Mouse (Mus musculus): ENCODE data around the gene Pold3.

GRCm38 (mm10) chr7:100137038-100137437, 15.7 kb upstream of the Pold3 start:
- no peak for TF ChIP-seq CTCF (IDR thresholded peaks at IDR 0.05; ENCODE audit: insufficient read depth, low read depth, low read length)
- TF ChIP-seq POLR2A (IDR thresholded peaks at IDR 0.05; ENCODE audit: insufficient read depth, low read depth, low read length) = no peak

All from olfactory bulb, adult 2 months (tissue).